Mouse (Mus musculus): ENCODE data around the gene Pbrm1. TPM values are rescaled to one million over a fixed set of nuclear protein-coding genes. Genes with fewer than 3 reads are reported as not detected.
A peak's percentile ranks its signal among the peaks of the same experiment; 100 is the strongest.

The Pbrm1 gene
- total RNA-seq, 2 experiments from 2014 or later: 50.1 to 57.6 TPM

DNA sequence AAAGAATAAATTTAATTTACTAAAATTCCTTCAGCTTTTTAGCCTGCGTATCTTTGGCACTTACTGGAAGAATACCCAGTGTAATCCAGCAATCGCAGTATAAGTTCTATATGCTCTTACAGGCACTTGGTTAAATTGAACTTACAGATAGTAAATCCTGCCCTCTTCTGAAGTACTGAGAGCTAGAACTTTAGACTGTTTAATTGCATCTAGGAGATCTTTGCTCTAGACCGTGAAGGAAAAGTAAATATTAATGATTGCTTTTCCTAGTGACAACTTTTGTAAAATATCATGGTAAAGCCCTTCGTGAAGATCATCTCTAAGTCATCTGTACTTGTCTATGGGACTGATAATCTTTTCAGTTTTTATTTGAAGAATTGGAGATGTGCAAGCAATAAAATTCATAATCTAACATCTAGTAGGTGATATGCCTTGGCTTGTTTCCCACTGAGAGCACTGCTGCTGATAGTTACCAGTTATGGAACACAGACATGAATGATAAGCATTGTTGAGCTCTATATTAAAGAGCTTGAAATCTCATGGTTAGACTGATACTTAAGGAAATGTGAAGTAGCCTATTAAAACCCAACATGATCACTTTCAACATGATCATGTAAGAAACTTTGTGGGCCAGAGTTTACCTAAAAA lies 50.3 kb downstream of the Pbrm1 start:
- no peak for DNase-seq (ENCODE audit: low spot score in 2 of 2)
- intact Hi-C loops (cut with DNase I): no loop called here

DNA sequence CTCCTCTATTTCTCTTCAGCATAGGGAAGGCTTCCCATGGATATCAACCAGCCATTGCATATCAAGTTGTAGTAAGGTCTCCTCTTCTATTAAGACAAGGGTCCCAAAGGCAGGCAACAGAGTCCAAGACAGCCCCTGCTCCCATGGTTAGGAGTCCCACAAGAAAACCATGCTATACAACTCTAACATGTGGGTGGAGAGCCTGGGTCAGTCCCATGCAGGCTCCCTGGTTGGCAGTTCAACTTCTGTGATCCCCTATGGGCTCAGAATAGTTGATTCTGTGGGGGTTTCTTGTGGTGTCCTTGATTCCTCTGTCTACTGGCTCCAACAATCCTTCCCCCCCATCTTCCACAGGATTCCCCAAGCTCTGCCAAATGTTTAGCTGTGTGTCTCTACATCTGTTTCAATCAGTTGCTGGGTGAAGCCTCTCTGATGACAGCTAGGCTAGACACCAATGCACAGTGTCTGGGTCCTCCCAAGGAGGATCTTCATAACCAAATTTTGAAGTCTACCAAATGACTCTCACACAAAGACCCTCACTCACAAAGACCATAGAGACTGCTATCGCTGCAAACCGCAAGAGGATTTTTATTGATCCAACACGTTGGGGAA lies 59.8 kb downstream of the Pbrm1 start:
- DNase-seq (ENCODE audit: low spot score in 2 of 2): no peak
- intact Hi-C loops (cut with DNase I): no loop called here

DNA sequence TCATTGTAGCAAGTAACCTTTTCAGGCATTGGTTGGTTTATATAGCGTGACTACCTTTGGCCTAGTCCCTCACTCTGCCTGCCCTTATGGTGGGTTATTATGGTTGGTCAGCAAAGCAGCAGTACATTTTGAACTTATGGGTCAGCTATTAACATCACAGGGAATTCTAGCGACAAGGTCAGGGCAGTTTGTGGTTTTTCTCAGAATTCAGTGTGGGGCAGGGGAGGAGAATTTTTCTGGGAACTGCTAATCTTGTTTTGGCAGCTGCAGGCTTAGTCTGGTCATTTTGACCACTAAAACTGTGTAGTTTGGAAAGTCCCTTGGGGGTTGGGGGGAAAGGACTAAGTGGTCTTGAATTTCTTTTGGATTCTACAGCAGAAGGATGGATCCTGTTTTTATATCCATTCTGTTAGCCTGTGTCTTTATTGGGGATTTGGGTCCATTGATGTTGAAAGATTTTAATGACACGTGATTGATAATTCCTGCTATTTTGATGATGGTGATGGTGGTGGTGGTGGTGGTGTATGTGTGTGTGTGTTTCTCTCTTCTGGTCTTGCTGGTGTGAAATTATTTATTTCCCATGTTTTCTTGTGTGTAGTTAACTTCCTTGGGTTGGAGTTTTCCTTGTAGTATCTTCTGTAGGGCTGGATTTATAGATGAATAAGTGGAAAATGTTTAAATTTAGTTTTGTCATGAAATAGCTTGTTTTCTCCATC lies 60.5 kb downstream of the Pbrm1 start:
- intact Hi-C loops (cut with DNase I): no loop called here
- DNase-seq (ENCODE audit: low spot score in 2 of 2): no peak

DNA sequence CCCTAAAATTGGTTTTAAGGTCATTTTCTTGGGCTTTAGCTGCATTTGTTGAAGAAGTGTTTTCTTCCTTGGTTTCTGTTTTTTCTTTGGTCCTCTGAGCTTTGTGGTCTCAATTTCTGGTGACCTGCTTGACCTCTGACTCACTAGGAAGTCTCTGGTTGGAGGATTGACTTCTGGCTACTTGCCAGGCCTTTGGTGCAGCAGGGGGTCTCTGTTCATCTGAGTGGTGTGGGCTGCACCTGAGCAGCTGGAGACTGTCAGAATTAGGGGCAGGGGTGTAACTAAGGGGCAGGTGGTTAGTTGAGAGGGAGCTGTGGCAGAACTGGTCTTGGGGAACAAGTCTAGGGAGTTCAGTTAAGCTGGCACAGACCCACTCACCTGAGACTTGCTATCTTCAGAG lies 62.2 kb downstream of the Pbrm1 start:
- intact Hi-C loops (cut with DNase I): no loop called here

DNA sequence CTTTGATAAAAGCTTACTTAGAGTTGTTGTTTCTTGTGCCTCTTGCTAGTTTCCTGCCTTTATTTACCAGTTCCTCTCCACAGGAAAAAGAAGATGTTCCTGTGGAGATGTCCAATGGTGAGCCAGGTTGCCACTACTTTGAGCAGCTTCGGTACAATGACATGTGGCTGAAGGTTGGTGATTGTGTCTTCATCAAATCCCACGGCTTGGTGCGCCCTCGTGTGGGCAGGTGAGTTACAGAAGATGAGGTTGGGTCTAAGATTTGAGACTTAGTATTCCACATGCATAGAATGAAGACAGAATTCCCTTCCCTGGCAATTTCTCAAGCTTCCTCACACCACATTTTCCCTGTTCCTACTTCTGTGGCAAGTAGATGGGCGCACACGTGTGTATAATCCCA lies 68.5 kb downstream of the Pbrm1 start:
- intact Hi-C loops (cut with DNase I): no loop called here
- DNase-seq (ENCODE audit: low spot score in 2 of 2): no peak

More for the DNA sequence above, 62.2 kb downstream of the Pbrm1 start:
- no peak for DNase-seq (ENCODE audit: low spot score in 2 of 2)

DNA sequence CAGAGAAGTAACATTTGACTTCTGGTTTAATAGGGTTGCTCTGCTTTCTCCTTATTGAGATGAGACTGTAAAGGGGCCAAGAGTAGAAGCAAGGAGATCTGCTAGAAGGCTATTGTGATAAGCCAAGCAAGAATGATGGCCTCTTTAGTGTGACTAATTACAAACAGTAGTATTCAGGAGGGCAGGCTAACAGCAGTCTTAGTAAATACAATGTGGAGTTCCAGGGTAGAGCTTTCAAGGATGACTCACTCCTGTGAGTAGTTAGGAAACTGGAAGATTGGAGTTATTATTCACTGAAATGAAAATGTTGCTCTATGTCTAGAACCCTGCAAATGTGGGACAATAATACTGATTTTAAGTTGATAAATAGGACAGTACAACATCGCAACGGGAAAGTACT lies 69.6 kb downstream of the Pbrm1 start:
- intact Hi-C loops (cut with DNase I): no loop called here
- DNase-seq (ENCODE audit: low spot score in 2 of 2): no peak

DNA sequence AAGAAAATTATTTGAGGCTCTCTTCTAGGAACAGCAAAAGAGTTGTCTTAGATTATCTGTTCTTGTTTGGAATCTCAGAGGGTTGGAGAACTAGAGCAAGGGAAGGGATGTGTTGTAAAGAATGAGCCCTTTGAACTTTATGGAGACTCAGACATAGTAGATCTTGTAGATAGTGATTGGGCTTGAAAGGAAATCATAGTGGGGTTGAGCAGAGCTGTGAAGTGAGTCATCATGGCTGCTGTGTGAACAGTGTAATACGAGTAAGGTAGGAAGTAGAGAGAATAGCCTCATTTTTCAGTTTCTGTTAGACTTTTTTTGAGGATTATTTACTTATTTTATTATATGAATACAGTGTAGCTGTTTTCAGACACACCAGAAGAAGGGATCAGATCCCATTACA lies 71.0 kb downstream of the Pbrm1 start:
- intact Hi-C loops (cut with DNase I): no loop called here

DNA sequence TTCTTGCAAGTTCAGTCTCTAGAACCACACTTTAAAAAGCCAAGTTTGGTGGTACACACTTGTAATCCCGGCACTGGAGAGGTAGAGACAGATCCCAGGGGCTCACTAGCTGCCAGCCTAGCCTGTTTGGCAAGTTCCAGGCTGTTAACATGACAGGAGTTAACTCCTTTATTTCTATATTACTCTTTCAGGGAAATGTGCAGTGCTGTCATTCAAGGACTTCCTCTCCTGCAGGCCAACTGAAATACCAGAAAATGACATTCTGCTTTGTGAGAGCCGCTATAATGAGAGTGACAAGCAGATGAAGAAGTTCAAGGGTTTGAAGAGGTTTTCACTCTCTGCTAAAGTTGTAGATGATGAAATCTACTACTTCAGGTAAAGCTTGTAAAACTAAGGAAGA lies 86.2 kb downstream of the Pbrm1 start:
- DNase-seq (ENCODE audit: low spot score in 2 of 2): no peak
- intact Hi-C loops (cut with DNase I): no loop called here

More for the DNA sequence above, 71.0 kb downstream of the Pbrm1 start:
- no peak for DNase-seq (ENCODE audit: low spot score in 2 of 2)

DNA sequence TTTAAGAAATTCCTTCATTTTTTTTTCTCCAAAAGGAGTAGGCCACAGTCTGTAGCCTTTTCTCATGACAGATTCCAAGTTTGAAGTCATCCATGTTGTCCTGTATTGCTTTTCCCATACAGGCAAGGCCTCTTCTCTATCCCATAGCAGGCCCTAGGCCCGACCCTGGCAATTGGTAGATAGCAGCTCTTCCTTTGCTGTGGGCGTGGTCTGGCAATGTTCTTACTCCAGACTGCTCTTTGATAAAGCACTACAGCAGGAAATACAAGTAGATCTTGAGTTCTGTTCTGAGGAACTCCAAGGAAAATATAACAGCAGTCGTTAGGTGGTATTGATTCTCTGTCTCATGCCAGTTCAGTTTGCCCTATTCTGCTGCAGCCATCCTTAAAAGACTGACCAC lies 91.7 kb downstream of the Pbrm1 start:
- no peak for DNase-seq (ENCODE audit: low spot score in 2 of 2)
- intact Hi-C loops (cut with DNase I): no loop called here

DNA sequence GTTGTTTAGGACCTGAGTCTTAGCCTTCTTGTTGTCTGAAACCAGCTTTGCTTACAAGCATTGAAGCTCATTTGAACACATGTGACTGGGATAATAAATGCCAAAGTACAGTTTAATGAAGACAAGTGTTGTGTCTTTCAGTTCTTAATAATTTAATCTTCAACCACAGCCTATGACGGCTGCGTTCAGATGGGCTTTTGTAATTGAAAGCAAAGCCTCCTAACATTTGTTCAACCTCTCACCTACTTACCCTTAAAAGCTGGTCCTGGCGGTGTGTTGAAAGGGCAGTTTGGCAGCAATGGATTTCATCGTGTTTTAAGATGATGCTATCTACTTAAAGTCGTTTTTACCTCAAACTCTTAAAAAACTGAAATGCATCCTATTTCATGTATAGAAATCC lies 93.2 kb downstream of the Pbrm1 start:
- no peak for DNase-seq (ENCODE audit: low spot score in 2 of 2)

DNA sequence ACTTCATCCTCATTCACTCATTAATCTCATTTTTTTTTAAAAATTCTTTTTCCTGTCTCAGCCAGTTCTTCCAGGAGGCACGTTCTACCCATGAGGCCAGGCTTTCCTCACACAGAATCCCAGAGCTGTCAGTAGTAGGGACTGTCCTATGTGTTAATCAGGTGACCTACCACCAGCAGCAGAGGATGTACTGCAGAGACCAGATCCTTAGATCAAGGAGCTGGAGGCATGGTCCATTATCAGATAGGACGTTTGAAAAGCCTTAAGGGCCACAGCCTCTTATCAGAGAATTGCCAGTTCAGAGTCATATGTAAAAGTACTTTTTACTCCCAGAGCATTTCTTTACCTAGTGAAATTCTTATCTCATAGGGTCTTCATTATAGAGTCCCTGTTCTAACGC lies 95.1 kb downstream of the Pbrm1 start:
- intact Hi-C loops (cut with DNase I): no loop called here
- DNase-seq (ENCODE audit: low spot score in 2 of 2): no peak

More for the DNA sequence above, 93.2 kb downstream of the Pbrm1 start:
- intact Hi-C loops (cut with DNase I): no loop called here

DNA sequence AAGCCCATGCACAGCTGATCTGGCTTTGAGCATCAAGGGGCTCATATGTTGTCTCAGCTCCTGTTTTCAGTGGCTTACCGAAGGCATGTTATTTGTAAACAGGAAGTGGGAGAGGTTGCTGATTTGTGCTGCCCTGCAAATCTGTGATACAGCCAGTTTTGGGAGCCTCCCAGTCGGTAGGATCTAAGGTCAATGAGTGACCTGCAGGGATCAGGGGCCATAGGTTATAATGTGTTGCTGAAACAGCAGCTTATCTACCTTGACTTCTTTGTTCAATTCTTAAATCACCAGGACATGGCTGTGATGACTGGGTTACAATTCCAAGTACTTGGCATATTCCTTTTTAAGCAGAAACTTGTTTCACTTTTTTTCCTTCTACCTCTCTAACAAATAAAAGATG lies 96.6 kb downstream of the Pbrm1 start:
- no peak for DNase-seq (ENCODE audit: low spot score in 2 of 2)
- intact Hi-C loops (cut with DNase I): no loop called here

DNA sequence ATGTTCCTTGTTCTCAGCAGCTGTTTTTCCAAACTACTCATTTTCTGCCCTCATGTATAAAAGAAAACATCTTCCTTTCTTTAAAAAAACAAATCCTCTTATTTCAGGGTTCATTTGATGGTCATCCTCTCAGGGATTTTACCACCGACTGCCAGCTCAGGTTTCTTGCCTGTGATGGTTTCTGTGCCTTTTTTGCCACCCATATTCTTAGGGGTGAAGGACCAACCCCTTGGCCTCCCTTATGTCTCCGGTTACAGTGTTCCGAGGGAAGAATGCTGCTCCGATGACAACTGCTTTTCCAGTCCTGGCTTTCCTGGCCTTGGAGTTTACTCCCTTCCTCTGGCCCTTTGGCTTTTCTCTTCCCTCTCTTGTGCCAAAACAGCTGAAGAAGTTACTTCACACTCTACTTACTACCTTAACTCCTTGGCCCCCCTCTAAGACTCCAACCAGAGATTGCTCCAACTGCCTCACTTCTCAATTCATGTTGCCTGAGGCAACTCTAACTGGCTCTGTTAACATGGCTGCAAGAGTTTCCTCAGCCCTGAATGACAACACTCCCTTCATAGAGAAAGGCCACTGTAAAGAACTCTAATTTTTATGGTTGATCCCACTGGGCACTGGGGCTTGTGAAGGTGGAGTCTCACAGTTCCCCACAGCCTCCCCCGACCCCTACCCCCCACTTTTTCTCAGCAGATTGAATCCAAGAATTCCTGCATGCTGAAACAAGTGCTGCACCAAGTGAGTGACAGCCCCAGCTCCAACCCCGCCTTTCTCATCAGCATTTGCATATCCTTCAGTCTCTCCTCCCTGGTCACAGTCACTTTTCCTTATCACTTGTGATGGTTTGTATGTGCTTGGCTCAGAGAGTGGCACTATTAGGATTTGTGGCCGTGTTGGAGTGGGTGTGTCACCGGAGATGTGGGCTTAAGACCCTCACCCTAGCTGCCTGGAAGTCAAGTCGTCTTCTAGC lies 106.5 kb downstream of the Pbrm1 start:
- intact Hi-C loops (cut with DNase I): no loop called here

DNA sequence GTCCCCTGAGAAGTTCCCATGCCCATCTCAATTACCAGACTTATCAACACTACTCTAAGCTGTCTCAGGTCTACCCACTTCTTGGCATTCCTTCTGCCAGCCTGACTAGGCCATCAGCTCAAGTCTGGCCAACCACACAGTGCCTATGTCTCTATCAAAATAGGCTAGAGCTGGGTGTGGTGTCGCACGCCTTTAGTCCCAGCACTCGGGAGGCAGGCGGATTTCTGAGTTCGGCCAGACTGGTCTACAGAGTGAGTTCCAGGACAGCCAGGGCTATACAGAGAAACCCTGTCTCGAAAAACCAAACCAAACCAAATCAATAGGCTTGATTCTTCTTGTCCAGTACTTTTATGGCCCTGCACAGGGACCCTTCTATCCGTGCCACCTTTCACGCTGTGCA lies 107.9 kb downstream of the Pbrm1 start:
- intact Hi-C loops (cut with DNase I): no loop called here
- DNase-seq (ENCODE audit: low spot score in 2 of 2): no peak

More for the DNA sequence above, 106.5 kb downstream of the Pbrm1 start:
- no peak for DNase-seq (ENCODE audit: low spot score in 2 of 2)

DNA sequence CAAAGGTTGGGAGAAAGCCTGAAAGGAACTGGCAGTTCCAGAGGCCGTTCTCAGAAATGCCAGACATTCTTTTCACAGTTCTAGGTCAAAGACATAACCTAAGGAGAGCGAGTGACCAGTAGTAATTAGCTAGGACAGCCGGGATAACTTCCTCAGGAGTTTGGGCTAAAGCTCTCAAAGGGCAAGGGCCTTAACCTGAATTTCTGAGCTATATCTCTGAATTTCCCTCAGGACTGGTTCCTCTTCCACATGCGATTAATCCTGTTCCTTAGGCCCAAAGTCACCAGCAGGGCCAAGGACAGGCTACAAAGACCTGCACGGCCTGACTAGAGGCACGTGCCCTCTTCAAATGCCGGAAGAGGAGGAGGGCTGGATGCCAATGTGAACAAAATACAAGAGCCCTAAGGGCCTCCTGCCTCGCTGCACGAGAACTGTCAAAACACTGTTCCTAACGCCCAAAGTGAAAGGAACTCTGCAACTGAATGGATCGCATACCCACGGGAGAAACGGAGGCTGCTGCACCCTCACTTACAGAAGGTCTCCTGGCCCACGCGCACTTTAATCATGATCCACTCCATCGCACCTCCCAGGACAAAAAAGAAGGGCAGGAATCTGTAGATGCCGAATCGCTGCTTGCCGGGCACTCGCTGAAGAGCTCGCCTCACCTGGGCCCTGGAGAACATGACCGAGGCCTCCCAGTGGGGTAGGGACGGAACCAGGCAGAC lies 109.3 kb downstream of the Pbrm1 start:
- DNase-seq (ENCODE audit: low spot score in 2 of 2): peak in 1 of 2 experiments; percentile 33
- intact Hi-C loops (cut with DNase I): no loop called here

DNA sequence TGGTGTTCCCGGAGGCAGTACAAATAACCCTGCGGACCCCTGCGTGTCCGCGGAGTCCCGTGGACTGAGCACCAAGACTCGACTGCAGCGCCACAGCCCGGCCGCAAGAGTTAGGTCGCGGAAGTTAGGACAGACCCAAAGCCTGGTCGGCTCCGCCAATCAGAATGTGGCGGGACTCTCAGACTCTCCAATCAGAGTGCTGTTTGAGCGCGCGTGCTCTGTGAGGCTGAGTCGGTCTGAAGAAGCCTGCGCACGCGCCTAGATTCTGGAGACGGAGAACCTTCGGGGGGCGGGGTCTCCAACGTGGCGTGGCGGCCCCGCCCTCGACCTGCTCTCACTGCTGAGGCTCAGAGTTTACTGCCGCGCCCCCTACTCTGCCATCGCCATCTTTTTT lies 109.9 kb downstream of the Pbrm1 start, which contains the start of gene Smim4:
Gene Smim4, minus strand, starts transcription at position 131 of the 394 bp plus-strand sequence.
- intact Hi-C loops (cut with DNase I): no loop called here
- peak; percentile 95 to 96 for DNase-seq (ENCODE audit: low spot score in 2 of 2)

DNA sequence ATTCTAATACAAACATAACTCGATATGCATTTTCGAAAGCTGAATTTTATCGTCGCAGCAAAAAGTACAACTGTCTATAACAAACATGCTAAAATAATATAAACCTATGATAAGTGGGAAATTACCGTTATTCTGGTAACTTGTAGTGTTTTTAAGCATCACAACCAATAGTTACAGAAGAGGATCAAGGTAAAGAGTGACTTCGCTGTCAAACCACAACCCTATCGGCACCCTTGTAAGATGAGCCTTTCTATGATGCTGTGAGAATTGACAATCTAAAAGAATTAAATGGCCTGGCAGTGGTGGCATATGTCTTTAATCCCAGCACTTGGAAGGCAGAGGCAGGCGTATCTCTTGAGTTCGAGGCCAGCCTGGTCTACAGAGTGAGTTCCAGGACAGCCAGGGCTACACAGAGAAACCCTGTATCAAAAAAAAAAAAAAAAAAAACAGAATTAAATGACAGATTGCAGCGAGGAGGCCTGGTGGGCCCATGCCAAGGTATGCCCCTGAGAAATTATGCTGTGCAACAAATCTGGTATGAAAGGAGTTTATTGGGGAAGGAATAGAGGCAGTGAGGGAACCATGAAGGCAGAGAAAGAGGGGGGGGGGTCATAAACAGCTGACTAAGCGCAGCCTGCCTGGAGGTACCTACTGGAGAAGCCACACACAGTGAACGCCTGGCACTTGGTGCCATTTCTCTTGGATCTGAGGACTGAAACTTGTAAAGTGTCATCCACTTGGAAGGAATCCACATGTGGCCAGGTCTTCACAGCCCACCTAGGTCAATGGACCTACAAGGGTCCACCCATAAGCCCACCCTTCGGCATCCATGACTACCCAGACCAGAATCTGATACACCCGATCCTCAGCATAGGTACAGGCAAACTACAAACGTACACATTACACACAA lies 110.6 kb downstream of the Pbrm1 start:
- no peak for DNase-seq (ENCODE audit: low spot score in 2 of 2)
- intact Hi-C loops (cut with DNase I): loop anchor here (5.0 to 10.0 kb wide), 2 partner anchors 68 to 365 kb away; partner anchors contain the start of genes Eaf1 and Mettl6

All from left cerebral cortex, postnatal 36 days (tissue).